In the genomic region with DNA sequence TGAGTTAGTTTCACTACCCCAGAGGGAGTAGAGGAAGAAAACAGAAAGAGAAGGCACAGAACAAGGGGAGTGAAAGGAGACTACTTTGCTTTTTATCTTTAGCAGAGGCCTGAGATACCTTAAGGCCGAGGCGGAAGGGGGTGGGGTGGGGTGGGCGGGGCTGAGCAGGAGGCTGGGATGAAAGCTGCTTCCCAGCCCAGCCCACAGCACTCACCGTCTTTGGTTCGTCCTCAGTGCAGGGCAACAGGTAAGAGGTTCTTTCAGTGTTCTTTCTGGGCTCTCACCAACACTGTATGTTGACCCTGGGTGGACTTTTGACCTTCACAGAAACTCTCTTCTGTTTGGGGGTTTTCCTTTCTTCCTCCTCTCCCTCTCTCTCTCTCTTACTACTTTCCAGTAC, we compare ENCODE assay signal across 9 mouse cellular contexts. TPM values are rescaled to one million over a fixed set of nuclear protein-coding genes. Genes with fewer than 3 reads are reported as not detected.
DNase-seq lines count a peak whose midpoint lies in the region; ATAC-seq and TF ChIP-seq lines count a peak whose summit lies in the region.
"Had no signal": no experiment of that assay in that cellular context is flagged by ENCODE, and none has a peak within 500 bp of the region (broad histone marks: within the 10 kb centered on the region; RNA-seq: fewer than 3 reads in every experiment).

A gene (plus strand): TSS at position 137 of the 400 bp plus-strand sequence.

- H3K9me3 ChIP-seq in embryonic facial prominence, embryonic 12.5 days, result no peaks in the 10 kb centered on the region
- no peaks in the 10 kb centered on the region for H3K9me3 ChIP-seq in midbrain, embryonic 13.5 days

- H3K4me2 ChIP-seq in embryonic facial prominence, embryonic 12.5 days (replicated peaks), result no peak within 1 kb of the TSS
- no peak within 1 kb of the TSS for H3K4me2 ChIP-seq in midbrain, embryonic 13.5 days (replicated peaks)

- H3K9ac ChIP-seq in embryonic facial prominence, embryonic 12.5 days, result no peak within 1 kb of the TSS
- no peak within 1 kb of the TSS for H3K9ac ChIP-seq in midbrain, embryonic 13.5 days (replicated peaks)

- intact Hi-C loops in left cerebral cortex, postnatal 14 days (cut with DNase I), result no loop called here
- intact Hi-C loops in left cerebral cortex, postnatal 4 days (cut with DNase I), result no loop called here
- intact Hi-C loops in heart, postnatal 36 days (cut with DNase I), result no loop called here
- intact Hi-C loops in left cerebral cortex, adult 2 months (cut with DNase I), result no loop called here

- no peak within 1 kb of the TSS for H3K27ac ChIP-seq in embryonic facial prominence, embryonic 12.5 days
- no peak within 1 kb of the TSS for H3K27ac ChIP-seq in midbrain, embryonic 13.5 days
- H3K27ac ChIP-seq in left cerebral cortex, adult 2 months, result no peak within 1 kb of the TSS

- no peaks in the 10 kb centered on the region for H3K27me3 ChIP-seq in embryonic facial prominence, embryonic 12.5 days
- H3K27me3 ChIP-seq in midbrain, embryonic 13.5 days, result 0 out of 2 replicates have a peak, but pooled peaks cover 2% of the 10 kb centered on the region

- no peak within 1 kb of the TSS for H3K4me3 ChIP-seq in embryonic facial prominence, embryonic 12.5 days
- no peak within 1 kb of the TSS for H3K4me3 ChIP-seq in midbrain, embryonic 13.5 days (replicated peaks)
- H3K4me3 ChIP-seq in left cerebral cortex, adult 2 months, result no peak within 1 kb of the TSS

- no peak for DNase-seq in left cerebral cortex, postnatal 14 days (ENCODE audit: low spot score in 2 of 2)
- DNase-seq in left cerebral cortex, postnatal 4 days, result no peak
- no peak for DNase-seq in heart, postnatal 36 days
- no peak for DNase-seq in left cerebral cortex, adult 2 months (ENCODE audit: extremely low spot score in 1 of 2, low spot score in 2 of 2)
- DNase-seq in embryo, embryonic 9.5 days (ENCODE audit: extremely low spot score), result no peak
- no peak for DNase-seq in right cerebral cortex, adult 2 months (ENCODE audit: low spot score in 2 of 2)

- WGBS in embryonic facial prominence, embryonic 12.5 days, result 54% methylated on average over 5 of the region's 5 CpGs
- 56% methylated on average over 5 of the region's 5 CpGs for WGBS in midbrain, embryonic 13.5 days

- no peaks in the 10 kb centered on the region for H3K4me1 ChIP-seq in embryonic facial prominence, embryonic 12.5 days
- no peaks in the 10 kb centered on the region for H3K4me1 ChIP-seq in midbrain, embryonic 13.5 days (replicated peaks)

- no peak for TF ChIP-seq CTCF in left cerebral cortex, adult 2 months (IDR thresholded peaks at IDR 0.05)

- no peak for ATAC-seq in embryonic facial prominence, embryonic 12.5 days (ENCODE audit: insufficient number of reproducible peaks, insufficient read depth, low FRiP score, low TSS enrichment)
- ATAC-seq in midbrain, embryonic 13.5 days, result no peak

- 0 out of 2 replicates have a peak, but pooled peaks cover 2% of the 10 kb centered on the region for H3K36me3 ChIP-seq in embryonic facial prominence, embryonic 12.5 days
- H3K36me3 ChIP-seq in midbrain, embryonic 13.5 days, result peaks cover 2% of the 10 kb centered on the region; the same call in 1 of the 2 replicates

RNA-seq across cellular contexts. Expression of the gene that starts here (rescaled TPM):
- total RNA-seq in left cerebral cortex, postnatal 14 days (2021), result 10 to 100 TPM; 12.7 to 13.4 TPM
- total RNA-seq in left cerebral cortex, postnatal 4 days (2021), result 1 to 10 TPM in 1 of 2 experiments, under 1 TPM in 1; 0.91 to 2.4 TPM
- polyA plus RNA-seq in embryonic facial prominence, embryonic 12.5 days (2016; fragmentation: Nextera tagmentation; extraction: Ambion mirVana), result 41.5 and 42.7 TPM in 2 replicates
- total RNA-seq in heart, postnatal 36 days (2021), result 100 to 1,000 TPM; 108 to 154 TPM
- polyA plus RNA-seq in midbrain, embryonic 13.5 days (2015; fragmentation: Nextera tagmentation; extraction: Ambion mirVana), result 23.6 and 31.0 TPM in 2 replicates
- total RNA-seq in left cerebral cortex, adult 2 months (2021), result 1 to 10 TPM; 4.7 to 5.4 TPM
- total RNA-seq: hematopoietic stem cell, adult 5-6 weeks had no signal

Comparison
In these comparisons a context has a peak if more than half of its experiments do, and no peak if none do; other contexts are left out.
1. RNA of the gene that starts here (total RNA-seq): 108 to 154 TPM in heart, postnatal 36 days; 12.7 to 13.4 TPM in left cerebral cortex, postnatal 14 days, 4.7 to 5.4 TPM in left cerebral cortex, adult 2 months and 0.91 to 2.4 TPM in left cerebral cortex, postnatal 4 days; every median in the first group is over 4 times any median in the second.